Mouse (Mus musculus): Measurements from ENCODE around the gene Pebp1. TPM values are rescaled to one million over a fixed set of nuclear protein-coding genes. Genes with fewer than 3 reads are reported as not detected.

Gene Pebp1
- total and polyA plus RNA-seq, 3 experiments = 412 to 552 (median 465) TPM

- DNase-seq = no peak
- WGBS = 65% methylated on average over 22 of the region's 22 CpGs
- no peaks in the 10 kb centered on the region for H3K36me3 ChIP-seq (ENCODE audit: control insufficient read depth, insufficient read depth, low read length)
- H3K27ac ChIP-seq = no peak overlapping the region
- H3K4me3 ChIP-seq = no peak overlapping the region
- no peaks in the 10 kb centered on the region for H3K79me2 ChIP-seq (replicated peaks; ENCODE audit: control insufficient read depth, insufficient read depth, low read length)
- no peak overlapping the region for H3K9ac ChIP-seq (ENCODE audit: low read depth, low read length)
- H3K27me3 ChIP-seq (ENCODE audit: control insufficient read depth, insufficient read depth, low read length) = no peaks in the 10 kb centered on the region
- intact Hi-C loops (cut with DNase I) = no loop called here
- TF ChIP-seq EP300 (IDR thresholded peaks at IDR 0.05; ENCODE audit: insufficient read depth, low read depth, low read length) (no peak), CTCF (IDR thresholded peaks at IDR 0.05) (no peak), POLR2A (IDR thresholded peaks at IDR 0.05; ENCODE audit: insufficient read depth, low read depth, low read length) (no peak)
- no peaks in the 10 kb centered on the region for H3K4me1 ChIP-seq (ENCODE audit: control insufficient read depth, insufficient read depth, low read length)
Observed at GRCm38 (mm10) chr5:117242671-117243478, 44.5 kb downstream of the Pebp1 start.

- Histone ChIP-seq H3K4me1 (ENCODE audit: control insufficient read depth, insufficient read depth, low read length) (no peaks in the 10 kb centered on the region), H3K27me3 (ENCODE audit: control insufficient read depth, insufficient read depth, low read length) (no peaks in the 10 kb centered on the region), H3K36me3 (ENCODE audit: control insufficient read depth, insufficient read depth, low read length) (no peaks in the 10 kb centered on the region), H3K79me2 (replicated peaks; ENCODE audit: control insufficient read depth, insufficient read depth, low read length) (no peaks in the 10 kb centered on the region), H3K4me3 (no peak overlapping the region), H3K27ac (no peak overlapping the region), H3K9ac (ENCODE audit: low read depth, low read length) (no peak overlapping the region)
- no peak for DNase-seq
- intact Hi-C loops (cut with DNase I) = no loop called here
- TF ChIP-seq CTCF (IDR thresholded peaks at IDR 0.05) = no peak
- TF ChIP-seq EP300 (IDR thresholded peaks at IDR 0.05; ENCODE audit: insufficient read depth, low read depth, low read length) = no peak
- TF ChIP-seq POLR2A (IDR thresholded peaks at IDR 0.05; ENCODE audit: insufficient read depth, low read depth, low read length) = no peak
- WGBS = 72% methylated on average over 16 of the region's 16 CpGs
Observed at GRCm38 (mm10) chr5:117241935-117242531, 45.4 kb downstream of the Pebp1 start.

- Histone ChIP-seq H3K79me2 (replicated peaks; ENCODE audit: control insufficient read depth, insufficient read depth, low read length) (no peaks in the 10 kb centered on the region), H3K36me3 (ENCODE audit: control insufficient read depth, insufficient read depth, low read length) (no peaks in the 10 kb centered on the region), H3K27me3 (ENCODE audit: control insufficient read depth, insufficient read depth, low read length) (no peaks in the 10 kb centered on the region), H3K4me1 (ENCODE audit: control insufficient read depth, insufficient read depth, low read length) (no peaks in the 10 kb centered on the region), H3K9ac (ENCODE audit: low read depth, low read length) (peak overlapping the region; percentile 64), H3K4me3 (peak overlapping the region; percentile 43), H3K27ac (peak overlapping the region; percentile 36; the same call in 1 of the 2 replicates)
- intact Hi-C loops (cut with DNase I) = no loop called here
- 18% methylated on average over 32 of the region's 32 CpGs for WGBS
- TF ChIP-seq CTCF (IDR thresholded peaks at IDR 0.05) (no peak), EP300 (IDR thresholded peaks at IDR 0.05; ENCODE audit: insufficient read depth, low read depth, low read length) (no peak), POLR2A (IDR thresholded peaks at IDR 0.05; ENCODE audit: insufficient read depth, low read depth, low read length) (no peak)
- DNase-seq = peak; percentile 14 to 40
Observed at GRCm38 (mm10) chr5:117240761-117241322, 46.6 kb downstream of the Pebp1 start.

DNA sequence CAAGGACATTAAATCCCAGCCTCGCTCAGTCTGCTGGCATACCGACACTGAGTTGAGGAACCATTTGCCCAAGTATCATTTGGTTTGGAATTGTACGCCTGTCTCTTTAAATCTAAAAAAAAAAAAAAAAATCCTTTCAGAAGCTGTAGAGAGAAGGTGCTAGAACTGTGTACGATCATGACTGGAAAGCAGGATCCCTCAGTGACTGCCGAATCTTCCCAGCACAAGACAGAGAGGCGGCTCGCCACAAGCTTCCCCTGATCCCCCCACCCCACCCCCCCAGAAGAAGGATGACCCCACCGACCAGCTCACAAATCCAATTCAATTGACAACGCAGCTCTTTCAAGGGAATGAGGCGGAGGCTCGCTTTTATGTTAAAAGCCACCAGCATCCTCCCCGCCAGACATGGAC lies 47.1 kb downstream of the Pebp1 start:
- DNase-seq = peak in 1 of 2 experiments; percentile 6
- 18% methylated on average over 12 of the region's 12 CpGs for WGBS
- Histone ChIP-seq H3K27ac (peak overlapping the region; percentile 36; the same call in 1 of the 2 replicates), H3K79me2 (replicated peaks; ENCODE audit: control insufficient read depth, insufficient read depth, low read length) (no peaks in the 10 kb centered on the region), H3K4me3 (peak overlapping the region; percentile 43), H3K36me3 (ENCODE audit: control insufficient read depth, insufficient read depth, low read length) (no peaks in the 10 kb centered on the region), H3K4me1 (ENCODE audit: control insufficient read depth, insufficient read depth, low read length) (no peaks in the 10 kb centered on the region), H3K9ac (ENCODE audit: low read depth, low read length) (peak overlapping the region; percentile 64; the same call in 1 of the 2 replicates), H3K27me3 (ENCODE audit: control insufficient read depth, insufficient read depth, low read length) (no peaks in the 10 kb centered on the region)
- intact Hi-C loops (cut with DNase I) = no loop called here
- TF ChIP-seq CTCF (IDR thresholded peaks at IDR 0.05) (no peak), POLR2A (IDR thresholded peaks at IDR 0.05; ENCODE audit: insufficient read depth, low read depth, low read length) (no peak), EP300 (IDR thresholded peaks at IDR 0.05; ENCODE audit: insufficient read depth, low read depth, low read length) (no peak)

DNA sequence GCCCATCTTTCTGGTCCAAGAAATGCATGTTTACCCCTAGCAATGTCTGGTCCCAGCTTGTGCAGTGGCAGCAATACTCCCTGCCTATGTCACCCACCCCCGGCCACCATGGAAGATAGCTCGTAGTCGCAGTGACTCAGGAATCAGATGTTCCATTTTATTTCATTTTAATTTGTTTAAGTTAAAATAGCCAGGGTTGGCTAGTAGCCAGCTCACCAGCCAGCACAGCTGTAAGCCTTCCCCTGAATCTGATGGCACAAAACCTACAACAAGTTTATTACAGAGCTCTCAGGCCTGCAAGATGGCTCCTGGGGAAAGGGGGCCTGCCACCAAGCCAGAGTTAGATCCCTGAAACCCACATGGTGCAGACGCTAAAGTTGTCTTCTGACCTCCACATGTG lies 48.3 kb downstream of the Pebp1 start:
- WGBS = 83% methylated on average over 4 of the region's 4 CpGs
- Histone ChIP-seq H3K27me3 (ENCODE audit: control insufficient read depth, insufficient read depth, low read length) (no peaks in the 10 kb centered on the region), H3K27ac (no peak overlapping the region), H3K36me3 (ENCODE audit: control insufficient read depth, insufficient read depth, low read length) (no peaks in the 10 kb centered on the region), H3K4me3 (no peak overlapping the region), H3K79me2 (replicated peaks; ENCODE audit: control insufficient read depth, insufficient read depth, low read length) (no peaks in the 10 kb centered on the region), H3K4me1 (ENCODE audit: control insufficient read depth, insufficient read depth, low read length) (no peaks in the 10 kb centered on the region), H3K9ac (ENCODE audit: low read depth, low read length) (no peak overlapping the region)
- intact Hi-C loops (cut with DNase I) = no loop called here
- DNase-seq = no peak
- TF ChIP-seq CTCF (IDR thresholded peaks at IDR 0.05) (no peak), EP300 (IDR thresholded peaks at IDR 0.05; ENCODE audit: insufficient read depth, low read depth, low read length) (no peak), POLR2A (IDR thresholded peaks at IDR 0.05; ENCODE audit: insufficient read depth, low read depth, low read length) (no peak)

Data from heart, adult 2 months (tissue).